Mouse (Mus musculus) spleen, adult 2 months (tissue): Measurements from ENCODE around the gene Vmn1r21. TPM values are rescaled to one million over a fixed set of nuclear protein-coding genes. Genes with fewer than 3 reads are reported as not detected.
A peak's percentile ranks its signal among the peaks of the same experiment; 100 is the strongest.
"Not testable (repeated sequence)": the region's sequence is repeated elsewhere in the genome, so short reads cannot be mapped to it uniquely, and the experiment has no call there.

Source experiments
- DNase-seq, 2 experiments: peaks; one replicate each; pipeline versions ENCODE4 v3.0.0 to v3.0.0-alpha.2; 2012 to 2021; ENCODE audit warnings: low spot score in 2 of 2, low read depth in 1 of 2
- H3K27ac ChIP-seq: fragments of 200-500 bp; 2 replicates; pipeline ENCODE4 v1.5.1; 2012; ENCODE audit warnings: low read length, inconsistent platforms; ENCODE audit not compliant: insufficient read depth
- H3K27me3 ChIP-seq: fragments of 200-500 bp; 2 replicates; pipeline ENCODE4 v1.6.1; 2012; ENCODE audit warnings: mild to moderate bottlenecking, moderate library complexity, low read length, inconsistent platforms; ENCODE audit not compliant: control insufficient read depth, insufficient read depth
- H3K36me3 ChIP-seq: fragments of 200-500 bp; 2 replicates; pipeline ENCODE4 v1.6.1; 2012; ENCODE audit warnings: mild to moderate bottlenecking, low read length, inconsistent platforms; ENCODE audit not compliant: control insufficient read depth, insufficient read depth
- H3K4me1 ChIP-seq: fragments of 200-500 bp; 2 replicates; pipeline ENCODE4 v1.6.1; 2011; ENCODE audit warnings: inconsistent platforms; ENCODE audit not compliant: control insufficient read depth, insufficient read depth, insufficient read length
- H3K4me3 ChIP-seq: fragments of 200-500 bp; 2 replicates; pipeline ENCODE4 v1.5.1; 2011; ENCODE audit warnings: mild to moderate bottlenecking, inconsistent platforms; ENCODE audit not compliant: insufficient read depth, insufficient read length; ENCODE audit errors: extremely low read depth
- CTCF ChIP-seq: fragments of 200-500 bp; IDR thresholded peaks from 2 replicates; pipeline ENCODE4 v1.5.1; 2011; ENCODE audit warnings: mild to moderate bottlenecking, inconsistent platforms; ENCODE audit not compliant: insufficient read depth, insufficient read length, insufficient replicate concordance; ENCODE audit errors: extremely low read depth
- POLR2A ChIP-seq: fragments of 200-500 bp; IDR thresholded peaks from 2 replicates; pipeline ENCODE4 v1.6.1; 2011; ENCODE audit warnings: low read depth, low read length, inconsistent platforms
- WGBS: fragments of 180-500 bp; shearing (Covaris S2); methylation state at CpG from one replicate; pipeline ENCODE4 v1.1.7; 2018; 5-methylcytosine and 5-hydroxymethylcytosine counted together
- polyA plus RNA-seq: library from polyadenylated mRNA; depleted of rRNA; stranded (reverse); fragments of >200 nt; gene quantifications from 2 replicates; pipeline ENCODE4 v1.2.3, GENCODE M21; 2012; rRNA removed

The Vmn1r21 gene
- not detected in 2 replicates for polyA plus RNA-seq

DNA sequence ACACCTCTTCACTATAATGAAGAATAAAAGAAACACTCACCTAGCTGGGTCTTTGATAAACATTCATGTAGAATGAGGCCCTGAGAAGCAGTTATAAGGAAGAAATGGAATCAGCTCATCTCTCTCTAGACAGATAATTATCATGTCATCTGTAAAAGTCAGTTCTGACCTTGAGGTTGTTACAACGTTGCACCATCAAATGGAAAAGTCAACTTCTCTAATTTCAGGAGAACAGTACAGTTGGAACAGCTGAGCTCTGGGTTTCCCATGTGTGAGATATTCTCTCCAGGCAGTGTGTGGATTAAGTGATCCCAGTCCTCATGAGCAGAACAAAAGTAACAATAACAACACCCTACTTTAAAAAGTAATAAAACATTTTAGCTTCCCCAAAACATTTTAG is at the start of gene Vmn1r21:
Gene Vmn1r21, minus strand, starts transcription at position 58 of the 400 bp plus-strand sequence.
- no peak within 1 kb of the TSS for H3K27ac ChIP-seq
- WGBS: 65% methylated on average over 1 of the region's 1 CpGs
- DNase-seq: no peak
- TF ChIP-seq CTCF (no peak), POLR2A (no peak)
- no peaks in the 10 kb centered on the region for H3K27me3 ChIP-seq
- no peaks in the 10 kb centered on the region for H3K36me3 ChIP-seq
- no peaks in the 10 kb centered on the region for H3K4me1 ChIP-seq
- no peak within 1 kb of the TSS for H3K4me3 ChIP-seq

DNA sequence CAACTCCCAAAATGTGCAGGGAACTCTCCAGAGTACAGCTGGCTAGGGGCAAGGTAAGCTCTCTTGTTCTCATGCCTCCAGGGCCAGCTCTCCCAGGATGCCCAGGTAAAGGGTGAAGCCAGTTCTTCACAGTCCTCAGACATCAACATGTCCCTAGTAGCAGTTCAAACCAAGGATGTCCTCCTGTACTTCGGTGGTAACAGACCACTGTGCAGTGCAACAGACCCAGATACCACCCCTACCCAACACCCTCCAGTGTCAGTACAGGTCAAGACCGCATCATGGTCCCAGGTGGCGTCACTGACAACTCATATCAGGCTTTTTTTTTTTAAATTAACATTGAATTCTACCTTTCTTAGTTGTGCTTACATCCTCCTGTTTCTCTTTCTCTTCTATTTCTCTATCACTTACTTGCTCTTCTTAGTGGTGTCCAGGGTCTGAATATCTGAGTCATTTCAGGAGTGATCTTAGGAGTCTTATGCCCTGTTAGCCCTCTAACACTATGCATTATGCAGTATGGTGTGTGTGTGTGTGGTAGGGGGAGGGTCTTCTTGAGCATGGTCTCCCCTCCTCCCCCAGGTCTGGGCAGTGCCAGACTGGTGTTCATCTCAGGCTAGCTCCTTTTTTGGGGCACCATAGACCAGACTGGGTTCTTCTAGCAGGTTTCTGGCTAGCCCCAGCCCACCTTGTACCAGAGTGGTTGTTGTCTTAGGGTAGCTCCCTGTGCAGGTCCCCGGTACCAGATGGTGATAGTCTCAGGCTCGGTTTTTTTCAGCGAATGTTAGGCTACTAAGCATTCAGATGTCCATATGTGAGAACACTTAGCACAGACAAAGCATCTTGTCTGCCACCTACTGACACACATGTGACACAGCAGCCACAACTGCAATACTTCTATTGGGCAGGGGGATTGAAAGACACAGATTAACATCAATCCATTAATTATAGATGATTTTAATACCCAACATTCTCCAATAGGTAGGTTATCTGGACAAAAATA is 9.2 kb upstream of the Vmn1r21 start:
- Histone ChIP-seq H3K36me3 (no peaks in the 10 kb centered on the region), H3K27me3 (no peaks in the 10 kb centered on the region), H3K4me3 (no peak overlapping the region), H3K27ac (no peak overlapping the region), H3K4me1 (no peaks in the 10 kb centered on the region)
- DNase-seq: no peak
- WGBS: 47% methylated on average over 6 of the region's 6 CpGs
- TF ChIP-seq CTCF (peak; percentile 42; the same call in 1 of the 2 replicates), POLR2A (no peak)

DNA sequence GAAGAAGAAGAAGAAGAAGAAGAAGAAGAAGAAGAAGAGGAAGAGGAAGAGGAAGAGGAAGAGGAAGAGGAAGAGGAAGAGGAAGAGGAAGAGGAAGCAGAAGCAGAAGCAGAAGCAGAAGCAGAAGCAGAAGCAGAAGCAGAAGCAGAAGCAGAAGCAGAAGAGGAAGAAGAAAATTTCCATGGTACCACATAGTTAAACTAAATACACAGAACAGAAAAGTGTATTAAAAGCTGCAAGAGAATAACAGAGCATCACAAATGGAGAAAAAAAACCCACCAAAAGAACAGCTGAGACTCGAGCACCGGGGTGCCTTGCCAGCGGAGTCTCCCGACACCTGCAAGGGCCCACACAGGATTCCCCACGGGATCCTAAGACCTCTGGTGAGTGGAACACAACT is 1.0 kb upstream of the Vmn1r21 start:
- H3K4me1 ChIP-seq, H3K4me3 ChIP-seq, H3K27me3 ChIP-seq, H3K27ac ChIP-seq, DNase-seq, H3K36me3 ChIP-seq: not testable (repeated sequence)
- 96% methylated on average over 5 of the region's 5 CpGs for WGBS

DNA sequence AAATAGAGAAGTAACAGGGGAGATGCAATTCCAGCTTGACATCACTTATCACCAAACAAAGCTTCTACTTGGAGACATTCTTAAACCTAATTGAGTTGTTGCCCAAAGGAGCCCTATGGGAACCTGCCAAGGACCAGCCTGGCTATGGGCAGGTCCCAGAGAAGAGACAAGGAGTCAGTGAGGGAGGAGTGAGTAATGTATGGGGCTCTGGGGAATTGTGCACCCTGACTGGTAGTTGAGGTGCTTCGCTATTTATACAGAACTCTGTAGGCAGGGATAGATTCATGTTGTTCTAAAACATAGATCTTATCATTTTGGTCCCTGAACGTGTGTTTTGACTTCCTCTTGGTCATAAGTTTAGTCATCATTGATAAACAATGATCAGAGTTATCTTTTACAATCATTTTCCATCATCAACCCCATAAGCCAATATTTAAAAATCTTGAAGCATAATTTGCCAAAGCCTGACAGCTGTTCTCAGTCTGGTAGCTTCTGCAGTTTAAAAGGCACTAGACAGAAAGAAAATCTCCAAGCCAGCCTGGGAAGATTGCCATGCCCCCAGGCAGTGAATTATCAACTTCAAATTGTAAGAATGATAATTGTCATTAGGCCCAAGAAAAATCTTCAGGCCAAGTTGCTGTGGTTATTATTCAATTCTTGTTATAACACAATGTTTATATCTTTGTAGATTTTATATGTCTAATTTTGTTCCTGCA is 10.3 kb downstream of the Vmn1r21 start:
- Histone ChIP-seq H3K27ac (no peak overlapping the region), H3K4me3 (no peak overlapping the region), H3K4me1 (no peaks in the 10 kb centered on the region), H3K36me3 (no peaks in the 10 kb centered on the region), H3K27me3 (no peaks in the 10 kb centered on the region)
- TF ChIP-seq CTCF (no peak), POLR2A (no peak)
- no peak for DNase-seq
- WGBS: 65% methylated on average over 2 of the region's 2 CpGs

DNA sequence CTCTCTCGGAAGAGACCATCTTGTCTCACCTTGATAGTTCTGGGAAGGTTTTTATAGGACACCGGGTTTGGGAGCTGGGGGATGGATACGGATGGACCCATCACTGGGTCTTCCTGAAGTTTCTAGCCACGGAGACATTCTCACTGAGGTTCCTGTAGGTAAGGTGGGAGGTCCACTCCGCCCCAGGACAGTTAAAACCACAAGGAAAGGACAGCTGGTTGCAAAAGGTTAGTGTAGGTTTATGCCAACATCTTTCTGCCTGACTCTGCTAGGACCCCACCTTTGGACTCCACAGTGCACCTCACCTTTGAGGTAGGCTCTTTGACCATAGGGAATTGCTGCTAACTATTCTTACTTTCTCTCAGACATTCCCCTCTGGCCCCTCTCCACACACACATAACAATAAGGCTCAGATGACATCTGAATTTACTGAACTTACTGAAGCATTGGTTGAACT is 24.9 kb downstream of the Vmn1r21 start:
- TF ChIP-seq POLR2A: no peak
- no peak for TF ChIP-seq CTCF
- WGBS: 16% methylated on average over 5 of the region's 5 CpGs
- peak overlapping the region; percentile 73; the same call in 1 of the 2 replicates for H3K27ac ChIP-seq
- no peaks in the 10 kb centered on the region for H3K36me3 ChIP-seq
- no peak for DNase-seq
- no peaks in the 10 kb centered on the region; the same call in none of the 2 replicates for H3K4me1 ChIP-seq
- H3K4me3 ChIP-seq: peak overlapping the region; percentile 81; the same call in 1 of the 2 replicates
- no peaks in the 10 kb centered on the region; the same call in 1 of the 2 replicates for H3K27me3 ChIP-seq

DNA sequence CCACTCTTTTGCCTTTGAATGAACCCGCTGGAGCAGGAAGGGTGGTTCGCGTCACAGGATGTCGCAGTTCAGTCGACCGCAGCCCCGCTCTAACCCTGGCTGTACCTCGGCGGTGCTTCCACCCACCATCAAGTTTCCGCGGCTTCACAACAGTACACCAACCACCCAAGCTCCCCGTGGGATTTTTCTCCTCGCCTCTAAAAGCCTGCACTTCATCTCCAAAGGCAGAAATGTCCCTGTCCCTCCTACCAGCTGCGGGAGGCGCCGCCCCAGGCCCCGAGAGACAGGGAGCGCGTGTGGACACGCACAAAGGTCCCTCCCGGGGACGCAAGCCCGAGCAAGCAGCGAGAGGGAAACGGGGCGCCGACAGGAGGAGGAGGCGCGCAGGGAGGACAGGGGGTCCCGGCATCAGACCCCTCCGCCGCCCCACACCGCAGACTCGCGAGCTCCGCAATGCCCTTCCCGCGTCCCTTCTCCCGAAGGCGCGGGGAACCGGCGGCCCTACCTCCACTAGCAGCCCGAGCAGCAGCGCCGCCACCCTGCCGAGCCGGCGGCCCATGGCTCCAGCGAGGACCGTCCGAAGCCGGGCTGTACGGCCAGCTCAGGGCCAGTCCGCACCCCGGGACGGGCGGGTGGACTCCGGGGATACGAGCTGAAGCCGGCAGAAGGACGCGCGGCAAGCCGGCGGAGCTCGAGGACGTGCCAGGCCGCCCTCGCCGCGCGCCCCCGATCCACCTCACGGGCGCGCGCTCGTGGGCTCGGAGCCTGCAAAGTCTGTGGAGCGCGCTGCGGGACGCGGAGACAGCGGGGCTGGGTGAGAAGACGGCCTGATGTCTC is 25.5 kb downstream of the Vmn1r21 start, which contains the start of gene Vopp1:
Gene Vopp1, minus strand, starts transcription at position 738 of the 837 bp plus-strand sequence.
- H3K36me3 ChIP-seq: no peaks in the 10 kb centered on the region
- peak within 1 kb of the TSS; percentile 81 for H3K4me3 ChIP-seq
- WGBS: under 1% methylated on average over 87 of the region's 87 CpGs
- DNase-seq: peak; percentile 41 to 60
- no peaks in the 10 kb centered on the region; the same call in none of the 2 replicates for H3K4me1 ChIP-seq
- no peaks in the 10 kb centered on the region; the same call in 1 of the 2 replicates for H3K27me3 ChIP-seq
- no peak; the same call in 1 of the 2 replicates for TF ChIP-seq POLR2A
- no peak for TF ChIP-seq CTCF
- peak within 1 kb of the TSS; percentile 73 for H3K27ac ChIP-seq
